Mouse (Mus musculus) kidney, postnatal 25 days (tissue): ENCODE measurements around the gene Ass1.
"Not testable (repeated sequence)": the region's sequence is repeated elsewhere in the genome, so short reads cannot be mapped to it uniquely, and the experiment has no call there.

Source experiments
- DNase-seq, 2 experiments: peaks; one replicate each; pipeline ENCODE4 v3.0.0; 2021; ENCODE audit warnings: mixed read lengths in 2 of 2

Gene Ass1

DNA sequence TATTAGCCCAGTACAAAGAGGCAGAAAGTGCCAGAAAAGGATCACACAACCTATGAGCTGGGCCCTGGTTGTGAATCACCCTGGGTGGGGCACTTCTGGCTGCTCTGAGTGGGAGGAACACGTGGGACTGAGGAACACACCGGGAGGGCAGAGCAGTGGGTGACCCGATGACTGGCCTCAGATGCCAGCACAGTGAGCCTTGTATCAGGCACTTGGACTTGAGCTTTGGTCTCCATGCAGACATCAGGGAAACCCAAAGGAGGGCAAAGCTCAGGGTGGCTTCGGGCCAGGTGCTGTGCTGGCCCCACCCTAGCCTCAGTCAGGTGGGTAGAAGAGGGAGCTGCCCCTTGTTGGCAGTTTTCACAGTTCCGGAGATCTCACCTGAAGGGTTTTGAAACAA lies 71.6 kb downstream of the Ass1 start:
- DNase-seq, result peak; percentile 32 to 76

DNA sequence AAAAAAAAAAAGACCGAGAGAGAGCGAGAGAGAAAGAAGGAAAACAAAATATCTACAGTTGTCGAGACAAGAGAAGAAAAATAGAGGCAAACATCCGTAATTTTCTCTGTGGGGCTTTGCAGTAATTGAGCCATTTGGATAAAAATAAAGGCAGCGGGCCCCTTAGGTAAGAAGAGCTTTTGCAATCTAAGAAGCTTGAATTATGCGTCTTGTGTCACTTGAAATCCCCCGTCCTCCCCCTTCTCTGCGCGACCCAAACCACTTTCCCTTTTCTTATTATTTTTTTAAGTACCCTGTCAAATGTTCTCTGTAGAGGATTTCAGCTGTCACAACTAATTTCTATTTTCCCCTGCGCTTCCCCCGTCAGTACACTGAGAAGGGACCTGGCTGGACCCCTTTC lies 77.7 kb downstream of the Ass1 start:
- no peak for DNase-seq

DNA sequence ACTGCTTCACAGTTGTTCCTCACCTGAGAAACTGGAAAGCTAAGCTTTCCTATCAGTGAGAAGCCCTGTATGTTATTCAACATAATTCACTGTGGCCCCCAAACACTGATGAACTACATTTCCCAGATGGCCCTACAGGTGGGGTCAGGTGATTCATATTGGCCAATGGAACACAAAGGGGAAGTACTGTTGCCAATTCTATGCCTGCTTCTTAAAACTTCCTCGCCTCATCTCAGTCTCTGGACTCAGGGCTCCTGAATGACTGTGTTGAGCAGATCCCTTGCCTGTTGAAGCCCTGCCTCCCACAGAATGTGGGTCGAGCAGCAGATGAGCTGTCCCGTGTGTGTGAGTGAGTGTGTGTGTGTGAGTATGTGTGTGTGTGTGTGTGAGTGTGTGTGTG lies 80.5 kb downstream of the Ass1 start:
- no peak for DNase-seq

DNA sequence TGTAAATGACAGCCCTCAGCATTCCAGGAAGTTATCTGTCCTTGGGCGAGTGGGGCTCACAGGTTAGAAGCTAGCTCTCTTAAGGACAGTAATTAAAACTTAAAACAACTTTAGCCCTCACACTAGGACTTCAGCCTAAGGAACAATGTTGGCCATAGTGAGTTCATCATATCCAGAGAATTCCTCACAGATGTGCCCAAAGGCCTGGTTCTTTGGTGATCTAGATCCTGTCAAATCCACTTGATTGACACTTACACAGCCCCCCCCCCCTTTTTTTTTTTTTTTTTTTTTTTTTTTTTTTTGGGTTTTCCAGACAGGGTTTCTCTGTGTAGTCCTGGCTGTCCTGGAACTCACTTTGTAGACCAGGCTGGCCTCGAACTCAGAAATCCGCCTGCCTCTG lies 81.3 kb downstream of the Ass1 start:
- not testable (repeated sequence) for DNase-seq

DNA sequence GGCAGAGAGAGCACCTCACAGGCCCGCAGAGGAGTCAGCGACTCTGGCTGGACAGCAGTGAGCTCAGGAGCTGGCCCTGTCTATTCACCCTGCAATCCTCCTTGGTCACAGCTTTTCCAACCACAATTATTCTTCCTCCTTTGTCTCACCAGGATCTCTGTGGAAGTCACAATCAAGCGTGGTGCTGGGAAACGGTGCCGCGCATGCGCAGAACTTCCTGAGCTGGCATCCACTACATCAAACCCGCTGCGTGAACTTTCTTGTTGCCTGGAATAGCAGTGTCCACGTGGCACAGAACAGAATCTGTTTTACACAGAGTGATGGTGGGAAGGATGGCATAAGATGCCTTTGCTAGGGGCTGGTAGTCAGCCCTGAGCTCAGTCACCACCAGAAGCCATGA lies 82.0 kb downstream of the Ass1 start:
- DNase-seq, result no peak

DNA sequence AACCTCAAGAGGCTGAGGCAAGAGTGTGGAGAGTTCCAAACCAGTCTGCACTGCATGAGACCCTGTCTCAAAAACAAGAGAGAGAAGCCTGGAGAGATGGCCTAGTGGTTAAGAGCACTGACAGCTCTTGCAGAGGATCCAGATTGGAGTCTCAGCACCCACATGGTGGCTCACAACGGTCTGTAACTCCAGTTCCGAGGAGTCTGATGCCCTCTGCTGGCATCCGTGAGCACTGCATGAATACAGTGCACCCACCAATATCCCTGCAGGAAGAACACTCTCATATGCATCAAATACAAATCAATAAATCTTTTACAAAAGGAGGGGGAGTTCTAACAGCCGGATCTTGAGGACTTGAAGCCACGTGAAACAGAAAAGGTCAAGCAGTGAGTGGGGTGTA lies 84.6 kb downstream of the Ass1 start:
- DNase-seq, result no peak
